Mouse (Mus musculus) inflammation-experienced regulatory T-cells, adult 6 months (primary cell): ENCODE measurements around the gene Gm37240. TPM values are rescaled to one million over a fixed set of nuclear protein-coding genes. Genes with fewer than 3 reads are reported as not detected.
A peak's percentile ranks its signal among the peaks of the same experiment; 100 is the strongest.

Source experiments
- ATAC-seq: one replicate; pipeline ENCODE4 v1.8.0; 2017
- polyA plus RNA-seq, 3 experiments: library from polyadenylated mRNA; unstranded; fragments of 100-300 nt; shearing (Covaris generic); gene quantifications; one replicate each; pipeline ENCODE4 v1.2.1; 2017

Gene Gm37240
- polyA plus RNA-seq, 3 experiments from 2014 or later, result 0.74 to 4.1 (median 0.98) TPM

DNA sequence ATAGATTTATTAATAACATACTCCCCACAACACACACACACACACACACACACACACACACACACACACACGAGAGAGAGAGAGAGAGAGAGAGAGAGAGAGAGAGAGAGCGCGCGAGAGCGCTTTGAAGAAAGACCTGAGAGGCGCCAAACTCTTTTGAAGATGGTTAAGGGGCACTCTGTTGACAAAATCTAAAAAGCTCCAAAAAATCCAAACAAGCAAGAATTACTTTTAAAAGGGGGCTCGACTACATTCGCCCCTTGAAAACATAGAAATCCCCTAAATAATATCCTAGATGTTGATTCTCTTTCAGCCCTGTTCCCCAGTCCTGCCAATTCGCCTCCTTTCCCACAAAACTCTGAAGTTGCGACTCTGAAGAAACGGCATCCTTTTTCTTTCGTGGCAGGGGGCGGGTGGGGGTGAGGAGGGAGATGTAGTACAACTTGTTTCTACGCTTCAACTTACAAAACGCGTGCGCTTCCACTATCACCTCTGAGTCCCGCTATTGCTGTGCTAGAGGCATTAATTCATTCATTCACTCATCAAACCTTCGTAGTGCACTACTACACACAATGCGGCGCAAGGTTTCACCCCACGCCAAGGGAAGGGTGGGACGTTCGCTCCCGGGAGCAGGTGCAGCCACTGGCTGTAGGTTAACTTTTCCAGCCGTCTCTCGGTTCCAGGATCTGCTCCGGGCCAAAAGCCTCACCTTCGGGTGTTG lies 1073.7 kb downstream of the Gm37240 start:
- ATAC-seq, result peak; percentile 25

DNA sequence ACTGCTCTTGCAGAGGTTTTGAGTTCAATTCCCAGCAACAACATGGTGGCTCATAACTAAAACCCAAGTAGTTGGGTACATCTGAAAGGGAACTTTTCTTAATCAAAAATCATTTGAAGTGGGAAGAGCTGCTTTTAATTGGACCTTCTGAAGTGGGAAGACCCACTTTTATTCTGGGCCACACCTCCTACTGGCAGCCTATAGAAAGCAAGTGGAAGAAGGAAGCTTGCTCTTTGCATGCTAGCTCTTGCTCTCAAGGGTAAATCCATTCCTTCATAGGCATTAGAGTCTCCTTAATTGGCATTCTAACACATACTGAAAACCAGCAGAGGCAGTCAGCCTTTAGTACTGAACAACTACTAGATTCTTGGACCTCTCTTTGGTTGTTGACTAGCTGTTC lies 1076.5 kb downstream of the Gm37240 start:
- no peak for ATAC-seq

DNA sequence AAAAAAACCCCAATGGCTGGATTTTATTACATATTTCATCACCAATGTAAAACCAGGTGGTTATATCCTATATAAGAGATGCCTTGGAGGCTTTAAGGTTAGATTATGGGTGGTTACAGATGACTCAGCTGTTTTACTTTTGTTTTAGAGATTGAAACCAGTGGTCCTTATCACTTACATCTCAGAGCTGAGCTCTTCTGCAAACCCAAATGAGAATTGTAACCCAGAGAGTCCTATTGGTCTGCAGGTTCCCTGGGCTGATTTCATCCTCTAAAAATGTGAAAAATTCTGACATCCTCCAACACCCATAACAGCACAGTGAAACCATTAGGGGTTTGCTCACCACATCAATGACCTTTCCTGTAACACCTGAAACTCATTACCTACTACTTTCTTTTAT lies 1078.4 kb downstream of the Gm37240 start:
- no peak for ATAC-seq

DNA sequence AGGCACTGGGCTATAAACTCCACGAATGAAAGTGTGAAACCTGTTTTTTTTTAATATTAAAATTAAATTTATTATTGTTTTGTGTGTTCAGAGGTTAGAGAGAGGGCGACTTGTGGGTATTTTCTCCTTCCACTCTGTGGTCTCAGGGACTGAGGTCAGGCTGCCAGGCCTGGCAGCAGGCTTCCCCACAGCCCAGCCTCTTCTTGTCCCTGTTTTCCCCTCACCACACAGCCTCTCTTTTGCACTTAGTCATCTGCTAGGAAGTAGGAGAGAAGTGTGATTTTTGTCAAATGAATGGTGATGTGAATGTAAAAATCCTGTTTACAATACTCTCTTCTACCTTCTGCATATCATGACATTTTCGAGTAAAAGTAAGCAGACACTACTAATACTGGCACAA lies 1079.5 kb downstream of the Gm37240 start:
- ATAC-seq, result no peak

DNA sequence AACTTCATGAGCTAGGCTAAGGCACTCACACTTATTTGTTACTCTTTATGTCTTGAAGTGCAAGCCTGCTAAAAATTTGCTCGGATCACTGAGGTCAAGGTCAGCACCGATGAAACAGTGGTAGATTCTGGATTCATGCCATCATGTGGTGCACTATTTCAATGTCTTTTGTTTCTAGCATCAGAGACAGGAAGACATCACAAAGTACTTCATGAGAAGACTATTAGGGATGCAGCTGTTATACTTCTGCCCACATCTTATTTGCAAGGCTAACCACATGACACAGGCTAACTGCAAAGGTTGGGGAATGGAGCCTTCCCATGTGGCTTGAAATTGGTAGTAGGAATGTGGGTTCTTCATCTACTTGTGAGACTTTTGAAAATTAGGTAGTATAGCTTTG lies 1081.1 kb downstream of the Gm37240 start:
- no peak for ATAC-seq

DNA sequence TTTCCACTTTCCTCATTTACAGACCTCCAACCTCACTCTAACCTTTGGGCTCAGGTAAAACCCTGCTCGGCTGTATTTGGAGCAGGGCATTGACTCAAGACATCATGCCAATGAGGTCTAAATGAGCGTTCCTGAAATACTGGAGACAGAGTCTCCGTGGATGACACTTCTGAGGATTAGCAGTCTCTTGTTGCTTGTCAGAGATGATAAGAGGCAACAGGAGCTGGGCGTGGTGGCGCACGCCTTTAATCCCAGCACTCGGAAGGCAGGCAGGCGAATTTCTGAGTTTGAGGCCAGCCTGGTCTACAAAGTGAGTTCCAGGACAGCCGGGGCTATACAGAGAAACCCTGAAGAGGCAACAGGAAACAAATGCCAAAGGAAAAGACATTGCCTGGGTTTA lies 1083.3 kb downstream of the Gm37240 start:
- ATAC-seq, result no peak

DNA sequence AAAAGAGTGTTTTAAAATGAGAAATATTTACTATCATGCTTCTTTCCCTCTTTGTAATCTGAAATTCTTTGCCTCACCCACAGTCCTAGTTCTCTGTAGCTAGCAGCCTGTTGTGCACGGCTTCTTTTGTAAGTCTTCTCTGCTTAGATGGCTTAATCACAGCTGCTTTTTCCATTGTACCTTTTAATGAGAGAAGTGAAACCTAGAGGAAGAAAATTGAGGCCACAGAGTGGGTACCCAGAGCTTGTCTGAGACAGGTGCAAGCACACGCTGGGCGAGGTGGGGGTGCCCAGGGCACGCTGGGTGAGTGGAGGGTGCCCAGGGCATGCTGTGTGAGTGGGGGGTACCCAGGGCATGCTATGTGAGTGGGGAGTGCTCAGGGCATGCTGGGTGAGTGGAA lies 1099.4 kb downstream of the Gm37240 start:
- no peak for ATAC-seq

DNA sequence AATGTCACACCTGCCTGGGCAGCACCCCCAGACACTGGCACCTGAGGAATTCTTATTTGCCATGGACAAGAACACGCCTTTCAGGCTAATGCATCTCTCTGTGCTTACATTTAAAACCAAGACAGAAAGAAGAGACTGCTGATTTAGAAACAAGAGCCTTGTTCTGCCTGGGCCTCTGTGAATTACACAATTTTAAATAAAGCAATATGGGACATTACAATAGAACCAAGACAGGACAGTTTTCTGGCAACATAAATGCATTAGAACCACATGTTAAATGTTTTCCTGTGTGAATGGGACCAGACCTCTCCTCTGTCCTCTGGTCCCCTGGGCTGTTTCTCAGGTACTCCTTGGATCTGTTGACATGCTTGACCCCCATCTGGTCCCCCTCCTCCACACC lies 1111.2 kb downstream of the Gm37240 start:
- no peak for ATAC-seq

DNA sequence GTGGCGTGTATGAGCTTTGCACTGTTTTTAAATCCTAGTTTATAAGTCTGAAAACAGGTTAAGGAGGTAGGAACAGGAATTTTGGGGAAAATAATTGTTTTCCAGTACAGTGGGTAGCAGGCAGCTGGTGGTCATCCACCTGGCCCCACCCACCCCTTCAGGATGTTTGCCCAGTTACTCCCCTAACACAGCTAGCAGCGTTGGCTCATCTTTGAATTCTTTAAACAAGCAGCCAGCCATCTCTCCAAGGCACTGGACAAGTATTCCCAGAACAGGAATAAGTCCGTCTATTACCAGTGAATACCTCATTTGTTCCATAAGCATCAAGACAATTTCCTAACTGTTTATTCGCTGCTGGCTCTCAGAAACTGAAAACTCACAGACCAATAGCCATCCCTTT lies 1111.7 kb downstream of the Gm37240 start:
- no peak for ATAC-seq

DNA sequence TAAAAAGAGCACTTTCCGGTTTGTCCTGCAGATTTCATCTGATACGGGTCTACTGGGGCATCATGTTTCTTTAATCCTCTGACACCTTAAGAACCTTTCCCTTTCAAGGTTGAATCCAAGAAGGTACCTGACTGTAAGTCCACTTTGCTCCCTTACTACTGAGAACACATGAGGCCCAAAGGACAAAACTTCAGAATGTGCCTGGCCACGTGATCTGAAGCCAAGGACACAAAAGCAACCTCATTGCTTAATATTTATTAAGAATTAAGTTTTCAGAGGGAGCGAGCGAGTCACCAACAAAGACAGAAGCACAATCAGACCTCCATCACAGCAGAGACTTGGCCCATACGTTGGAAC lies 1112.3 kb downstream of the Gm37240 start:
- no peak for ATAC-seq

DNA sequence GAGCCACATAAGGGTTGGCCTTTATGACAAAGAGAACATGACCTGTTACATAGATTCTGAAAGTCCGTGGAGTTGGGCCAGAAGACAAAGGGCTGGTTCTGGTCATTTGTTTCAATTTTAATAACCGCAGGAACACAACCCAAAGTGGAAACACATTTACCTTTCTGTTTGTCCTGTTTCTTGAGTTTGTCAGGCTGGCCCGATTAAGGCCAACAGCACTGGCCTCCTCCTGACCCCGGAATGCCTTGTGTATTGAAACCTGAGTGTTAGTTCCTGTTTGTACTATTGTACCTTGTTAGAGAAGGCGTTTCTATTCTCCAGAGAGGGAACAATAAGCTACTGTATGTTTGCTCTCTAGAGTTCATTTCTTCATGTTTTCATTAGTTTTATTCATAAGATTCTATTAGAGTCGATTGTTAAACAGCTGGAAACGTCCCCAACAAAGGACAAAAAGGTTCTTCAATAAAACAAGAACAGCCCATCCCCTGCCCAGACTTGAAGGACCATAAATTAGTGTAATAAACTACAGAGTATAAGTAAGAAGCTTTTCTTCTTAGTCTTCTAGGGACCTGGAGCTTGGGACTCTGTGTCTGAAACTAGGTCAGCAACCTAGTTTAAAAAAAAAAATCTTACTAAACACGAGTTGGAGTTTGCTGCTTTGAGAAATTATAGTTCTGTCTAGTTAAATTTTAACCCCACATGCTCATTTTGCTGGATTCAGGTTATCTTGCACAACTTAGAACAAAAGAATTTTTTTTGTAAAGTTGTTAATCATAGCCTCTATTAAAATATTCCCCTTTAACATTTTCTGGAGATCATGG lies 1112.9 kb downstream of the Gm37240 start:
- no peak for ATAC-seq

DNA sequence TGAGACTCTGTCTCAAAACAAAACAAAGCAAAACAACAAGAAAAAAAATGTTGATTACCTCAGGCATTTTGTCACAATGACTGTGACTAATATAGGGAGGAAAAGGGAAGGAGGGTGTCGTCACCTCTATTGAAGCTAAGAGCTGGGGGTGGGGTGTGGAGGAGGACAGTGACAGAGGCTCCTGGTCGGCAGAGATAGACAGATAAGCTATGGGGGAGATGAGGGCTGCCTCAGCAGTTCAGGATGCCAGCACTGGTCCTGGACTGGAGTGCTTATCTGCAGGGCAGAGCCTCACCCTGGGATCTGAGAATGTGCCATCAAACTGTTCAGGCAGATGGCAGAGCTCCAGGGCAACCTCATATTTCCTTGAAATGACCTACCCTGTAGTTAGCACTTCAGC lies 1115.3 kb downstream of the Gm37240 start:
- ATAC-seq, result peak; percentile 62

DNA sequence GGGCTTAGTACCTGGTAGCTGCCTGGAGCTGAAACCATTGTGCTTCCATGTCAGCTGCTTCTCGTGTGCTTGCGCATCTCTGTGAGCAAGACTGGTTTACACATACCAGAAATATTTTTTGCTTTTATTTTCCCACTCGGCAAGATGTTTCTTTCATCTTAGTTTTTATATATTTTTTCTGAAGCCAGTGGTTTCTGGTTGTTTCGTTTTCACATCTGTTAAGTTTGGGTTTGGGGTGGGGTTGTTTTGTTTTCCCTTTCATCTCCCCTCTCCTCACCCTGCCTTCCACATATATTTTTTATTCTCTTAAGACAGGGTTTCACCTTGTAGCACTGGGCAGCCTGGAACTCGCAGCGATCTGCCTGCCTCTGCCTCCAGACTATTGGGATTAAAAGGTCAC lies 1116.8 kb downstream of the Gm37240 start:
- ATAC-seq, result peak; percentile 32

DNA sequence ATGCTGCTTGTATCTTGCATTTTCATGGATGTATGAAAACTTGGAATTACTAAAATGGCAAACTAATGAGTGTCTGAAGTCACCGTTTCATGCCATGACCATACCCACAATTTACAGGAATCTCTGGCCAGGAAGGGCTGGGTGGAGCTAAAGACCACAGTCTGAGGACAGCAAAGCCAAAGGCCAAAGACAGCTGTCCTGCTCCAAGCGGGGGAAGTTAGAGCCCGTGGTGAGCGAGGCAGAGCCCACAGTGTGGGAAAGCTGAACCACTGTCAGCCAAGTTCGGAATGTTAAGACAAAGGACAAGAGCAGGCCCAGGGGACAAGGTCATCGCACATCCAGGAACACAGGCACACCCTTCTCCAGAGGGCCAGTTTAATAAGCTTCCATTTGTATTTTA lies 1117.9 kb downstream of the Gm37240 start:
- no peak for ATAC-seq

DNA sequence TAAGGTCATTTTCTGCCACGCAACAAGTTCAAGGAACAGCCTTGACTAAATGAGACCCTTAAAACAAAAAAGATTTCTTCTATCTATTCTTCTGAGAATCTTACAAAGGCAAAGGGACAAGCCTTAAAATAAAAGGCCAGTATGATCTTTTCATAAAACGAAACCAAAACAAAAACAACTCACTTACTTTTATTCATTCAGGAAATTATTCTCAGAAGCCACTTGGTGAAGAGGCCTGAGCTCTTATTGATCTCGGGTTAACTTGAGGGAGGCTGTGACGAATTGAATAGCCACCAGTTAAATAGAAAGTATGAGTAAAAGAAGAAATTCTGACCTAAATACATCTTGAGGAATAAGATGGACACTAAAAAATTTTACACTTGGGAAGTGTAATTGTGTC lies 1118.4 kb downstream of the Gm37240 start:
- peak; percentile 59 for ATAC-seq

DNA sequence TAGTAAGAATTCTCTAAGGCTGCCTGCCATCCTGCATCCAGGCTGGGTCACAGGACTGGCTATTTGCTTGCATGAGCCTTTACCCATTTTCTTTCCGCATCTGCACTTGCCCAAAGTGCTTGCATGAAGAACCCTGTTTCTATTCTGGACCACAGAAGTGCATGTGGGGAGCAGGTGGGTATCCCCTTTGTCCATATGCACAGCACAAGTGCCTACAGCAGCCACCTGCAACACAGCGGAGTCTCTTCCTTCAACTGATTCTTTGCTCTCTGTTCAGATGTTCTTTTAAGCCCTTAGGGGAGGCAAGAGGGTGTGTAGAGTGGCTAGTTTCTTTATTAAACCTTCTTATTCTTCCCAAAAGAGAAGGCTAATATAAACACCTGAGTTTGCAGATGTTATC lies 1133.5 kb downstream of the Gm37240 start:
- no peak for ATAC-seq

DNA sequence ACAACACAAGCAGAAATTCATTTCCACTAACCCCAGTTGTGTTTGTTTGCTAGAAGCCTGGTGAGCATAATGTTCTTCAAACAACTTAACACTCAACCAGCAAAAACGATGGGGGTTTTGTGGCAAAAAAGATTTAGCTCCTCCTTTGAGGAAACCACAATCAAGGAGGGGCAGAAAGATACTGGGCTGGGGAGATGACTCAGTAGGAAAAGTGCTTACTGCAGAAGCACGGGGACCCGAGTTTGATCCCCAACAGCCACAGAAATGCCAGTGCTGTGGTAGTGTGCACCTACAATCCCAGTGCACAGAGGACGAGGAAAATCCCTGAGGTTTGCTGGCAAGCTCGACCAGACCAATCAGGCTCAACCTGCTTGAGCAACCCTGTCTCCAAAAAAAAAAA lies 1138.1 kb downstream of the Gm37240 start:
- ATAC-seq, result peak; percentile 97

DNA sequence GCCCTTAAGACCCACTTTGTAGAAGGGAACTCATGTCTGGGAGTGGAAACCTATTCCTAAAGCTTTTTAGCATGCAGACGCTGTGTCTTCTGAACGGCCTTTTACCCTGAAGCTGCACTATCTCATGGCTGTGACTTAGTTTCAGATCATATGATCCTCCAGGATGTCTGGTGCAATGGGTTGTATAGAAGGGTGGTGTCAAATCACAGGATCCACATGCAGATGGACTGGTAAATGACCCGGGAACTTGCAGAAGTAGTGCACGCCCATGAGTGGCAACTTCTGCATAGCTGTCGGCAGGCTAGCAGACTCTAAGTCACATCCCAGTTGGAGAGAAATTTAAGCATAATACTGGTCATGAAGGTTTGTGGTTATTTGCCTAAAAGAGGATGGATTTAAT lies 1139.2 kb downstream of the Gm37240 start:
- no peak for ATAC-seq

DNA sequence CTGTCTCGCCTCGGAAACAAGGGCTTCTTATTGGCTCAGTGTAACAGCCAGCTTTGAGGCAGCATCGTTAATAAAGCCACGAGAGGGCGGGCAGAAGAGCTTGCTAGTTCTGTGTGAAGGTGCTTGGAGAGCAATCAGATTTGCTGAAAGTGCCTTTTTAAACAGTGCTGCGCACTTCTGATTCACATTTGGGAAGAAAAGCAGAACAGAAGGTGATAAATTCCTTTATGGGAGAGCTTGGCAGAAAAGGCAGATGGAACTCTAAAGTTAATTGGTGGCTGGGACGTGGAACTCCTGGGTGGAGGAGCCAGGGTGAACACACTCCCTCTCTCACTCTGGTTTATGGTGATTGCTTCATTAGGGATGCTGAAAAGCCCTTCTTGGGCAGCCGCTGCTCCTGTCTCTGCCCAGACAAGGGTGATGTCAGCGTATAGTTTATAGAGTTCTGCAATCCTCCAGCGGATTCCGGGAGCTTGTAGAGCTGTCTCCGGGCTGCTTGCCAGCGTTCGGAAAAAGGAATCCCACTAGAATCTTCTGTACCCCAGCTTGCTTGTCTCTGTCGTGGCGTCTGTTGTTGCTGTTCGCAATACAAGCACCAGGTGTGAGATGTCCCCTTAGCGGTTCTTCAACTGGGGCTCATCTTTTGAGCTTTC lies 1141.7 kb downstream of the Gm37240 start:
- no peak for ATAC-seq

DNA sequence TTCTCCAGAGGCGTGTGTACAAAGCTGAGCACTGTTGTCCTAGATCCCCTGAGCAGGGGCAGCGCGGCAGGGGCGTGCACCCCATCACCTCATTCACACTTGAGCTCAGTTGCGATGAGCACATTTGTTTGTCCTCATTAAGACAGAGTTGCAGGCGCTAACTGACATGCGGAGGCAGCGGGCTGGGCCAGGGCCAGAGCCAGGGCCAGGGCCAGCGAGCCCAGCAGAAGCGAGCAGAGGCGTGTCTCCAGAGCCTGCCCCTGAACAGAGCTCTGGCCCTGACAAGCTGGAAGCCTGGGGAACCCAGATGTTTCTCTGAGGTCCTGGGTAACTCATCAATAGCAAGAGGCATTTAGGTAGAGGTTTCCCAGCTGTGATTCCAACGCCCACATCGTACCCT lies 1142.6 kb downstream of the Gm37240 start:
- ATAC-seq, result no peak

DNA sequence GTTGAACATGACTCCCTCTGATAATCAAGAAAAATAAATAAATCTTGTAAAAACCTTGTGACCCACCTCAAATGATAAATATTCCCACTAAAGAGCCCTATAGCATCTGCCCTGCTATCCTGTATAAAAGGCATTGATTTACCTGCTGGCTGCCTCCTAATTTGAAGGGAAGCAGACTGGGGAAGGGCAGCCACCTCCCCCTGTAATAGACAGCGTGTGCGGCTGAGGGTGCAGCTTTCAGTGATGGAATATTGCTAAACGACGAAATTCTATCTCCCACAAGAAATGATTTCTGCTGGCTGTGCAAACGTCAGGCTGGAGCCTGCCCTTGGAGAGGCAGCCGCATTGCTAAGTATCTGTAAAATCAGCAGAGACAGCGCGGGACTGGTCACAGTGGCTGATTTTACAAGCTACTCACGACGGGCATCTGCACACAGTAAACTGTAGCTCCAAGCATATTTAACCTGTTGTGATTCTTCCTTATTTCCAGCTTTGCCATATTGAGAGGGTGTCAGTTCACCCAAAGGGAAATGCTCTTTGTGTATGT lies 1147.2 kb downstream of the Gm37240 start:
- no peak for ATAC-seq

DNA sequence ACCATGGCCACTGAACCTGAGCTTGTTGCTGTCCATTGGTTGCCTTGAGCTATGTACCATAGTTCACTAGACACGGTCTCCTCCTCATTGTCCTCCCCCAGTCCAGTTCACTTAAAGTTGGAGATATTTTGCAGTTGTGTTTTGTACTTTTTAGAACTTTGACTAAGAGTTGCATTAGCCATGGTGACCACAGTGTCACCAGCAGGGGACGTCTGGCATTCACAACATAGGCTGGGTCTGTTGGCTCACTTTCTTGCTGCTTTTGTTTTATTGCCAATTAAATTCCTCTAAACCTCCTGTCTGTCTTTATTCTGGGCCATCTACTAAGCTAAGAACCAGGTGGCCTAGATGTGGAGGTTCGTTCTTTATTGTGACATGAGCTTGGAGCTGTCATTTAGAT lies 1150.2 kb downstream of the Gm37240 start:
- no peak for ATAC-seq

DNA sequence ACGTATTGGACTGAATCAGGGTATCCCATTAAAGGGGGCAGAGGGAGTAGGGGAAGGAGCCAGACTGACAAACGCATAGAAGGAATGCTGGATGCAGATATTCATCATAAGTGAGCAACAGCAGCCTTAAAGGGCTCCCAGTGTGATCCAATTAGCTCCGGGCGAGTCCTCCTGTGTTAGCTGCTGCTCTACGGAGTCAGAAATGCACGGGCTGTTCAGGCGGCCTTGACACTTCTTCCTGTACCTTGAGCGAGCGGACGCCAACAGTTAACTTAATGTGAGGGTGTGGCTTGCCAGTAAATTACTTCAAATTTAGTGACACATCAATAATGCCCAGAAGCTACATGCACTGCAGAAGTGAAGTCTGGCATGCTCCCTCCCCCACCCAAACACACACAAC lies 1151.6 kb downstream of the Gm37240 start:
- ATAC-seq, result no peak

DNA sequence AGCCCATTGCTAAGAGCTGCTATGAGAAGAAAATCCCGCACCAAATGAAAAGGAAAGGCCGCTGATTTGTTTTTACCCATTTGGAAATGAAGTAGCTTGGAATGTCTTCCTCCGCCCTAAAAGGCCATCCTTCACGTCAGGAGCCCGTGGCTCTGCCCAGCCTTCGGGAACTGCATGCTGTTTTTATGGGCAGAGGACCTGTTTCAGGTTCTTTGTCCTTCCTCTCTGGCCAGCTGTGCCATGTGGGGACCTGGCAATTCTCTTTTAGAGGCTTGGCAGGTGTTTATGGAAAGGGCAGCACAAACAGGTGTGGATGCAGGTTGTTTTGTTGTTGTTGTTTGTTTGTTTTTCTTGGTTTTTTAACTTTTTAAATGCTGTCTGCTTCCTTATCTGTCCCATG lies 1154.8 kb downstream of the Gm37240 start:
- ATAC-seq, result no peak
